Mouse (Mus musculus) hindbrain, embryonic 14.5 days (tissue): Measurements from ENCODE around the gene Olfr38. TPM values are rescaled to one million over a fixed set of nuclear protein-coding genes. Genes with fewer than 3 reads are reported as not detected.

ENCODE experiments used
- ATAC-seq: fragments of 200-750 bp; cut with Nextera tagmentation; 2 replicates; pipeline ENCODE4 v1.8.0; 2017; ENCODE audit warnings: moderate number of reproducible peaks, mild to moderate bottlenecking, moderate TSS enrichment, moderate library complexity; ENCODE audit not compliant: low FRiP score
- DNase-seq: peaks from one replicate; pipeline ENCODE4 v3.0.0-alpha.2; 2015; ENCODE audit warnings: low spot score
- H3K27ac ChIP-seq: fragments of 300-500 bp; sonication (generic); 2 replicates; pipeline ENCODE4 v1.5.1; 2014; ENCODE audit warnings: mild to moderate bottlenecking, moderate library complexity
- H3K27me3 ChIP-seq: fragments of 300-500 bp; sonication (generic); 2 replicates; pipeline ENCODE4 v1.6.1; 2014; ENCODE audit warnings: mild to moderate bottlenecking, low read length, mixed read lengths; ENCODE audit not compliant: control insufficient read depth, insufficient read depth
- H3K36me3 ChIP-seq: fragments of 300-500 bp; sonication (generic); replicated peaks from 2 replicates; pipeline ENCODE4 v1.6.1; 2014; ENCODE audit not compliant: control insufficient read depth, insufficient read depth
- H3K4me1 ChIP-seq: fragments of 300-500 bp; sonication (generic); replicated peaks from 2 replicates; pipeline ENCODE4 v1.6.1; 2014; ENCODE audit warnings: antibody characterized with exemption, low read length, mixed read lengths; ENCODE audit not compliant: control insufficient read depth, insufficient read depth
- H3K4me2 ChIP-seq: fragments of 300-500 bp; sonication (generic); replicated peaks from 2 replicates; pipeline ENCODE4 v1.6.1; 2014; ENCODE audit warnings: mild to moderate bottlenecking, moderate library complexity
- H3K4me3 ChIP-seq: fragments of 300-500 bp; sonication (generic); replicated peaks from 2 replicates; pipeline ENCODE4 v1.5.1; 2014; ENCODE audit warnings: mild to moderate bottlenecking, low read length
- H3K9ac ChIP-seq: fragments of 300-500 bp; sonication (generic); 2 replicates; pipeline ENCODE4 v1.6.1; 2014
- H3K9me3 ChIP-seq: fragments of 300-500 bp; sonication (generic); 2 replicates; pipeline ENCODE4 v1.6.1; 2016; ENCODE audit warnings: low read length; ENCODE audit not compliant: control insufficient read depth
- WGBS: fragments of 180-500 bp; shearing (Covaris S2); extraction: QIAGEN DNeasy Blood & Tissue Kit; methylation state at CpG from one replicate; pipeline ENCODE4 v1.1.7; 2014; 5-methylcytosine and 5-hydroxymethylcytosine counted together
- polyA plus RNA-seq: library from polyadenylated mRNA; unstranded; fragments of >200 nt; fragmentation: Nextera tagmentation; extraction: Ambion mirVana; gene quantifications from 2 replicates; pipeline ENCODE4 v1.2.1, GENCODE M21; 2014

Olfr38 gene
- polyA plus RNA-seq, 1 experiment from 2014 or later = not detected

GRCm38 (mm10) chr6:42790247-42790948 is 34.2 kb downstream of the Olfr38 start:
- Histone ChIP-seq H3K4me2 (no peak overlapping the region), H3K27ac (0 out of 2 replicates have a peak overlapping the region, but pooled peaks have one; percentile 54), H3K4me1 (no peaks in the 10 kb centered on the region), H3K36me3 (no peaks in the 10 kb centered on the region), H3K9ac (no peak overlapping the region), H3K4me3 (no peak overlapping the region), H3K9me3 (no peaks in the 10 kb centered on the region), H3K27me3 (no peaks in the 10 kb centered on the region)
- WGBS = 43% methylated on average over 4 of the region's 4 CpGs
- ATAC-seq (peak; percentile 24; the same call in 1 of the 2 replicates), DNase-seq (no peak)

GRCm38 (mm10) chr6:42790949-42791556 is 34.8 kb downstream of the Olfr38 start:
- Histone ChIP-seq H3K27ac (no peak overlapping the region), H3K4me2 (no peak overlapping the region), H3K9ac (no peak overlapping the region), H3K27me3 (no peaks in the 10 kb centered on the region), H3K9me3 (no peaks in the 10 kb centered on the region), H3K4me1 (no peaks in the 10 kb centered on the region), H3K36me3 (no peaks in the 10 kb centered on the region), H3K4me3 (no peak overlapping the region)
- DNase-seq = peak; percentile 25
- 66% methylated on average over 9 of the region's 9 CpGs for WGBS
- ATAC-seq = peak; percentile 53; the same call in 1 of the 2 replicates

- DNase-seq (no peak), ATAC-seq (no peak)
- no peaks in the 10 kb centered on the region for H3K4me1 ChIP-seq
- no peak overlapping the region for H3K4me2 ChIP-seq
- H3K36me3 ChIP-seq = no peaks in the 10 kb centered on the region
- no peaks in the 10 kb centered on the region for H3K9me3 ChIP-seq
- H3K27ac ChIP-seq = no peak overlapping the region
- no peak overlapping the region for H3K4me3 ChIP-seq
- no peaks in the 10 kb centered on the region for H3K27me3 ChIP-seq
- 91% methylated on average over 3 of the region's 3 CpGs for WGBS
- no peak overlapping the region for H3K9ac ChIP-seq
Observed at GRCm38 (mm10) chr6:42794982-42795381, 38.8 kb downstream of the Olfr38 start.

GRCm38 (mm10) chr6:42811639-42812038 is 55.4 kb downstream of the Olfr38 start, which contains the start of gene Olfr450:
Olfr450 (plus strand) TSS chr6:42811939.
- Histone ChIP-seq H3K4me3 (no peak within 1 kb of the TSS), H3K9ac (no peak within 1 kb of the TSS), H3K9me3 (no peaks in the 10 kb centered on the region), H3K4me1 (no peaks in the 10 kb centered on the region), H3K4me2 (no peak within 1 kb of the TSS), H3K27me3 (no peaks in the 10 kb centered on the region), H3K36me3 (no peaks in the 10 kb centered on the region), H3K27ac (no peak within 1 kb of the TSS)
- WGBS = 91% methylated on average over 1 of the region's 1 CpGs
- no peak for DNase-seq
- ATAC-seq = no peak

Other genes starting within 250 kb of the Olfr38 start
- 0.08 TPM in 1 of 2 replicates, not detected in the other for gene Olfr455, start 208.8 kb upstream of the Olfr38 start, polyA plus RNA-seq
- 0.05 TPM in 1 of 2 replicates, not detected in the other for gene Tcaf3, start 158.7 kb upstream of the Olfr38 start, polyA plus RNA-seq
- gene Tcaf2, start 111.2 kb upstream of the Olfr38 start, polyA plus RNA-seq = 0.86 and 1.5 TPM in 2 replicates
- gene Tcaf1, start 46.3 kb upstream of the Olfr38 start, polyA plus RNA-seq = 212 and 229 TPM in 2 replicates
- gene Olfr453, start 17.0 kb upstream of the Olfr38 start, polyA plus RNA-seq = not detected in 2 replicates
- not detected in 2 replicates for gene Olfr452, start 28.7 kb downstream of the Olfr38 start, polyA plus RNA-seq
- gene Olfr450, start 55.5 kb downstream of the Olfr38 start, polyA plus RNA-seq = not detected in 2 replicates
- gene Olfr449, start 78.0 kb downstream of the Olfr38 start, polyA plus RNA-seq = not detected in 2 replicates
- gene Olfr448, start 134.0 kb downstream of the Olfr38 start, polyA plus RNA-seq = not detected in 2 replicates
- gene Olfr447, start 152.5 kb downstream of the Olfr38 start, polyA plus RNA-seq = not detected in 2 replicates
- gene Olfr446, start 165.0 kb downstream of the Olfr38 start, polyA plus RNA-seq = not detected in 2 replicates
- gene Olfr444, start 192.7 kb downstream of the Olfr38 start, polyA plus RNA-seq = not detected in 2 replicates